Mouse (Mus musculus) gastrocnemius, postnatal 25 days (tissue): Measurements from ENCODE around the gene C1ra. TPM values are rescaled to one million over a fixed set of nuclear protein-coding genes. Genes with fewer than 3 reads are reported as not detected.
A peak's percentile ranks its signal among the peaks of the same experiment; 100 is the strongest.
"Not testable (repeated sequence)": the region's sequence is repeated elsewhere in the genome, so short reads cannot be mapped to it uniquely, and the experiment has no call there.

ENCODE experiments used
- DNase-seq: peaks from one replicate; pipeline ENCODE4 v3.0.0; 2022
- total RNA-seq, 2 experiments: library from RNA; stranded (reverse); gene quantifications; 1 replicate in 1 of 2; 2 replicates in 1 of 2; pipeline ENCODE4 v1.2.3; 2021

C1ra gene
- total RNA-seq, 2 experiments from 2014 or later, result 7.8 to 11.7 TPM

- no peak for DNase-seq
Observed at GRCm38 (mm10) chr6:124544466-124544865, 32.3 kb downstream of the C1ra start.

GRCm38 (mm10) chr6:124545425-124545824 is 33.2 kb downstream of the C1ra start:
- DNase-seq, result no peak

GRCm38 (mm10) chr6:124547979-124548378 is 35.8 kb downstream of the C1ra start:
- not testable (repeated sequence) for DNase-seq

- DNase-seq, result no peak
Observed at GRCm38 (mm10) chr6:124549023-124549550, 36.9 kb downstream of the C1ra start.

GRCm38 (mm10) chr6:124552766-124553165 is 40.6 kb downstream of the C1ra start:
- DNase-seq, result no peak

- DNase-seq, result not testable (repeated sequence)
Observed at GRCm38 (mm10) chr6:124555956-124556355, 43.8 kb downstream of the C1ra start.

GRCm38 (mm10) chr6:124561156-124561555 is 49.0 kb downstream of the C1ra start:
- not testable (repeated sequence) for DNase-seq

- not testable (repeated sequence) for DNase-seq
Observed at GRCm38 (mm10) chr6:124561611-124562010, 49.4 kb downstream of the C1ra start.

GRCm38 (mm10) chr6:124570026-124570425 is 57.8 kb downstream of the C1ra start, which contains the start of gene C1rb:
Gene C1rb (plus strand): TSS chr6:124570294.
- DNase-seq, result peak; percentile 16

Other genes starting within 250 kb of the C1ra start
- 10 to 100 TPM in 1 of 2 experiments, 1 to 10 TPM in 1; 8.5 to 10.9 TPM for gene Cd163, start 207.7 kb upstream of the C1ra start, total RNA-seq
- 10 to 100 TPM; 24.6 to 29.0 TPM for gene Pex5, start 97.3 kb upstream of the C1ra start, total RNA-seq
- gene Clstn3, start 47.6 kb upstream of the C1ra start, total RNA-seq, result under 1 TPM; 0.59 to 0.61 TPM
- 1 to 10 TPM in 1 of 2 experiments, under 1 TPM in 1; 0.41 to 1.1 TPM for gene C1rl, start 19.3 kb upstream of the C1ra start, total RNA-seq
- 10 to 100 TPM; 16.5 to 20.8 TPM for gene C1s1, start 30.0 kb downstream of the C1ra start, total RNA-seq
- gene C1rb, start 57.9 kb downstream of the C1ra start, total RNA-seq, result 1 to 10 TPM in 1 of 2 experiments, under 1 TPM in 1; 0.72 to 1.3 TPM
- gene C1s2, start 123.7 kb downstream of the C1ra start, total RNA-seq, result under 1 TPM; 0.20 to 0.51 TPM
- 10 to 100 TPM; 14.8 to 18.0 TPM for gene Lpcat3, start 150.6 kb downstream of the C1ra start, total RNA-seq
- gene Emg1, start 199.8 kb downstream of the C1ra start, total RNA-seq, result 10 to 100 TPM; 53.8 to 58.9 TPM
- 100 to 1,000 TPM; 157 TPM for gene Phb2, start 199.9 kb downstream of the C1ra start, total RNA-seq
- gene Ptpn6, start 226.3 kb downstream of the C1ra start, total RNA-seq, result 1 to 10 TPM; 1.5 to 2.2 TPM
- 100 to 1,000 TPM; 163 to 167 TPM for gene Grcc10, start 229.0 kb downstream of the C1ra start, total RNA-seq
- 1 to 10 TPM in 1 of 2 experiments, not detected in 1; 2.2 TPM for gene Gm45234, start 243.6 kb downstream of the C1ra start, total RNA-seq
- 10 to 100 TPM; 31.8 to 32.4 TPM for gene Atn1, start 244.1 kb downstream of the C1ra start, total RNA-seq